ENCODE assay signal across 11 mouse cellular contexts in the genomic region with DNA sequence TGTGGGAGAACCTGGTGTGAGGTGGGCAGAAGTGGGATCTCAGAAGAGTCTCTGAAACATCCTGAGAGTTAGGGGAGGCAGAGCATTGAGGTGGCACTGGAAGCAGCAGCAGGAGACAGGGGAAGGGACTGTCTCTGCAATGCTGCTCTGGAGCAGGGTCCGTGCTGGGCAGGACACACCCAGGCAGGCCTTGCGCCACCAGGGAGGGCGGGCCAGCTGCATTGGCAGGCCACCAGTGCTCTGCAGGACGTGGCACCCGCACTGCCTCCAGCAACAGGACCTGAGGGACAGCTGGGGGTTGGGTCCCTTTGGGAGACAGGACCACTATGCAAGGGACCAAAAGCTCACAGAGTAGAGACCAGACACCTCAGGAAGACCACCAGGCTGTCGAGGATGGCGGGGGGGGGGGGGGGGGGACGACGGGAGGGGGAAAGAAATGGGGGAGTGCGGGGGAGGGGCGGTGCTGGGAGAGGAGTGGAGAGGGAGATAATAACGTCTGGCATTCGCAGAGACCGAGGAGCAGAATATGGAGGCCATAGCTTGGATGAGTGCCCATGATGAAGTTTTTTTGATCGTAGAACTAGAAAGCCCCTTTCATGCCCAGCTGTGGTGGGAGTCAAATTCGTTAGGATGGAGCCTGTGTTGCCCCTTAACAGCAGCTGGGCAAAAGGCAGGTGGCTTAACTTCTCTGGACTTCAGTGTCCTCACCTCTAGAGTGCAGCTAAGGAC. TPM values are rescaled to one million over a fixed set of nuclear protein-coding genes. Genes with fewer than 3 reads are reported as not detected.
DNase-seq lines count a peak whose midpoint lies in the region; ATAC-seq and TF ChIP-seq lines count a peak whose summit lies in the region.
"Had no signal": no experiment of that assay in that cellular context is flagged by ENCODE, and none has a peak within 500 bp of the region (broad histone marks: within the 10 kb centered on the region; RNA-seq: fewer than 3 reads in every experiment).

No protein-coding gene starts in this region.

- H3K4me1 ChIP-seq in hindbrain, postnatal 0 days (ENCODE audit: insufficient read depth, low read length) = peaks cover 7% of the 10 kb centered on the region; the same call in 1 of the 2 replicates
- H3K4me1 ChIP-seq in hindbrain, embryonic 14.5 days (replicated peaks; ENCODE audit: control insufficient read depth, insufficient read depth, low read length) = 0 out of 2 replicates have a peak, but pooled peaks cover 3% of the 10 kb centered on the region
- H3K4me1 ChIP-seq in limb, embryonic 14.5 days (ENCODE audit: control insufficient read depth, insufficient read depth, low read length) = peaks cover 34% of the 10 kb centered on the region

- H3K4me2 ChIP-seq in hindbrain, postnatal 0 days (ENCODE audit: low read depth, low read length) = 0 out of 2 replicates have a peak overlapping the region, but pooled peaks have one; percentile 10
- H3K4me2 ChIP-seq in hindbrain, embryonic 14.5 days (replicated peaks) = no peak overlapping the region
- 0 out of 2 replicates have a peak overlapping the region, but pooled peaks have one; percentile 9 for H3K4me2 ChIP-seq in limb, embryonic 14.5 days (replicated peaks; ENCODE audit: low read depth, low read length, severe bottlenecking)

- TF ChIP-seq POLR2A in limb, embryonic 14.5 days (IDR thresholded peaks at IDR 0.05; ENCODE audit: borderline replicate concordance, extremely low read depth, insufficient read depth, insufficient read length) = no peak

- no peaks in the 10 kb centered on the region for H3K9me3 ChIP-seq in hindbrain, postnatal 0 days (ENCODE audit: low read length)
- H3K9me3 ChIP-seq in hindbrain, embryonic 14.5 days (ENCODE audit: control insufficient read depth, low read length) = no peaks in the 10 kb centered on the region
- no peaks in the 10 kb centered on the region for H3K9me3 ChIP-seq in limb, embryonic 14.5 days (ENCODE audit: control insufficient read depth, low read length)

- no peak for TF ChIP-seq CTCF in hindbrain, postnatal 0 days (IDR thresholded peaks at IDR 0.05; ENCODE audit: low read depth)

- H3K27me3 ChIP-seq in hindbrain, postnatal 0 days (ENCODE audit: insufficient read depth, low read length) = no peaks in the 10 kb centered on the region
- no peaks in the 10 kb centered on the region for H3K27me3 ChIP-seq in hindbrain, embryonic 14.5 days (ENCODE audit: control insufficient read depth, insufficient read depth, low read length)
- no peaks in the 10 kb centered on the region for H3K27me3 ChIP-seq in limb, embryonic 14.5 days (ENCODE audit: control insufficient read depth, insufficient read depth, low read length)

- no peak overlapping the region for H3K4me3 ChIP-seq in hindbrain, postnatal 0 days (ENCODE audit: low read length)
- no peak overlapping the region for H3K4me3 ChIP-seq in hindbrain, embryonic 14.5 days (replicated peaks; ENCODE audit: low read length)
- H3K4me3 ChIP-seq in limb, embryonic 14.5 days (replicated peaks; ENCODE audit: low read length) = no peak overlapping the region

- no peak overlapping the region for H3K9ac ChIP-seq in hindbrain, postnatal 0 days (replicated peaks; ENCODE audit: low read length)
- H3K9ac ChIP-seq in hindbrain, embryonic 14.5 days = no peak overlapping the region
- no peak overlapping the region for H3K9ac ChIP-seq in limb, embryonic 14.5 days (ENCODE audit: low read depth, low read length, severe bottlenecking)

- WGBS in hindbrain, postnatal 0 days = 12% methylated on average over 12 of the region's 16 CpGs
- 23% methylated on average over 12 of the region's 16 CpGs for WGBS in hindbrain, embryonic 14.5 days
- WGBS in limb, embryonic 14.5 days = 24% methylated on average over 14 of the region's 16 CpGs

- ATAC-seq in hindbrain, postnatal 0 days = peak; percentile 45; the same call in 1 of the 2 replicates
- no peak for ATAC-seq in hindbrain, embryonic 14.5 days (ENCODE audit: low FRiP score)
- no peak for ATAC-seq in limb, embryonic 14.5 days (ENCODE audit: low FRiP score, low read depth)
- ATAC-seq in activated CD4-positive, CD25-positive, alpha-beta regulatory T cell, adult 4 months = no peak

- DNase-seq in hindbrain, postnatal 0 days (ENCODE audit: low spot score) = peak; percentile 30
- no peak for DNase-seq in hindbrain, embryonic 14.5 days (ENCODE audit: low spot score)
- DNase-seq in Muller cell, postnatal 12 days (ENCODE audit: inconsistent ontology term) = peak; percentile 69
- peak; percentile 80 for DNase-seq in gastrocnemius, postnatal 25 days
- peak; percentile 38 for DNase-seq in limb, embryonic 14.5 days (ENCODE audit: low spot score)
- DNase-seq in urinary bladder, adult 18-20 months (ENCODE audit: low spot score in 2 of 2) = no peak
- DNase-seq in right cerebral cortex, postnatal 14 days = no peak

- H3K27ac ChIP-seq in hindbrain, postnatal 0 days = no peak overlapping the region
- H3K27ac ChIP-seq in hindbrain, embryonic 14.5 days = no peak overlapping the region
- peak overlapping the region; percentile 67 for H3K27ac ChIP-seq in limb, embryonic 14.5 days (replicated peaks; ENCODE audit: low read depth, low read length)

- no peaks in the 10 kb centered on the region for H3K36me3 ChIP-seq in hindbrain, postnatal 0 days (ENCODE audit: insufficient read depth, low read length)
- no peaks in the 10 kb centered on the region for H3K36me3 ChIP-seq in hindbrain, embryonic 14.5 days (replicated peaks; ENCODE audit: control insufficient read depth, insufficient read depth)
- no peaks in the 10 kb centered on the region for H3K36me3 ChIP-seq in limb, embryonic 14.5 days (ENCODE audit: control insufficient read depth, insufficient read depth, low read length)

RNA-seq across cellular contexts. Expression of gene Col1a1, which starts 20.2 kb away (rescaled TPM):
- 48.3 and 53.0 TPM in 2 replicates for total RNA-seq in hindbrain, postnatal 0 days (2014; rRNA removed)
- 56.5 and 73.3 TPM in 2 replicates for polyA plus RNA-seq in hindbrain, postnatal 0 days (2015; fragmentation: Nextera tagmentation; extraction: Ambion mirVana)
- 125 and 157 TPM in 2 replicates for polyA plus RNA-seq in hindbrain, embryonic 14.5 days (2014; fragmentation: Nextera tagmentation; extraction: Ambion mirVana)
- total RNA-seq in gastrocnemius, postnatal 25 days (2021) = 1,000 to 10,000 TPM; 1,080 to 1,200 TPM
- 1,421 and 1,570 TPM in 2 replicates for polyA plus RNA-seq in limb, embryonic 14.5 days (2012; rRNA removed)
- polyA plus RNA-seq in limb, embryonic 14.5 days (2014; fragmentation: Nextera tagmentation; extraction: Ambion mirVana) = 2,528 and 2,873 TPM in 2 replicates
- under 1 TPM; 0.10 to 0.61 TPM for polyA plus RNA-seq in activated CD4-positive, CD25-positive, alpha-beta regulatory T cell, adult 4 months (2017; shearing (Covaris generic))
- total RNA-seq: neutrophil, adult 5-6 weeks had no signal

RNA-seq across cellular contexts. Expression of gene Hils1, which starts 51.6 kb away (rescaled TPM):
- total RNA-seq in hindbrain, postnatal 0 days (2014; rRNA removed) = not detected in 2 replicates
- not detected in 2 replicates for polyA plus RNA-seq in hindbrain, postnatal 0 days (2015; fragmentation: Nextera tagmentation; extraction: Ambion mirVana)
- polyA plus RNA-seq in hindbrain, embryonic 14.5 days (2014; fragmentation: Nextera tagmentation; extraction: Ambion mirVana) = not detected in 2 replicates
- not detected for total RNA-seq in gastrocnemius, postnatal 25 days (2021)
- polyA plus RNA-seq in limb, embryonic 14.5 days (2012; rRNA removed) = 0.41 and 0.58 TPM in 2 replicates
- 0.29 TPM in 1 of 2 replicates, not detected in the other for polyA plus RNA-seq in limb, embryonic 14.5 days (2014; fragmentation: Nextera tagmentation; extraction: Ambion mirVana)
- polyA plus RNA-seq in activated CD4-positive, CD25-positive, alpha-beta regulatory T cell, adult 4 months (2017; shearing (Covaris generic)) = not detected
- total RNA-seq: ES-E14; layer of hippocampus, postnatal 10 days; neutrophil, adult 5-6 weeks had no signal

Comparison
In these comparisons a context has a peak if more than half of its experiments do, and no peak if none do; other contexts are left out.
1. DNase-seq: peak in hindbrain, postnatal 0 days (single experiment), Muller cell, postnatal 12 days (single experiment), gastrocnemius, postnatal 25 days (single experiment) and limb, embryonic 14.5 days (single experiment); none in hindbrain, embryonic 14.5 days (single experiment), urinary bladder, adult 18-20 months (0 of 2) and right cerebral cortex, postnatal 14 days (single experiment).
2. RNA of gene Col1a1, which starts 20.2 kb away (polyA plus RNA-seq): 1,421 to 2,873 TPM in limb, embryonic 14.5 days, 125 to 157 TPM in hindbrain, embryonic 14.5 days and 56.5 to 73.3 TPM in hindbrain, postnatal 0 days; 0.10 to 0.61 TPM in activated CD4-positive, CD25-positive, alpha-beta regulatory T cell, adult 4 months; every median in the first group is over 10 times any median in the second.